Comparison of ENCODE assay signal across 29 mouse cellular contexts in genomic region chr11:62240631-62241261, GRCm38 (mm10). TPM values are rescaled to one million over a fixed set of nuclear protein-coding genes. Genes with fewer than 3 reads are reported as not detected.
DNase-seq lines count a peak whose midpoint lies in the region; ATAC-seq lines count a peak whose summit lies in the region.
"Had no signal": no experiment of that assay in that cellular context is flagged by ENCODE, and none has a peak within 500 bp of the region (broad histone marks: within the 10 kb centered on the region; RNA-seq: fewer than 3 reads in every experiment).

No protein-coding gene starts in this region.

- no peaks in the 10 kb centered on the region for H3K9me3 ChIP-seq in kidney, embryonic 14.5 days (ENCODE audit: control insufficient read depth, low read length)
- H3K9me3 ChIP-seq in intestine, embryonic 15.5 days: no peaks in the 10 kb centered on the region
- H3K9me3 ChIP-seq: forebrain, embryonic 15.5 days; heart, embryonic 15.5 days had no signal

- no peaks in the 10 kb centered on the region for H3K4me1 ChIP-seq in kidney, embryonic 14.5 days (ENCODE audit: control insufficient read depth, insufficient read depth, low read length)
- no peaks in the 10 kb centered on the region for H3K4me1 ChIP-seq in intestine, embryonic 15.5 days (replicated peaks)
- H3K4me1 ChIP-seq: embryonic facial prominence, embryonic 13.5 days; forebrain, embryonic 10.5 days; forebrain, embryonic 15.5 days; heart, embryonic 10.5 days; heart, embryonic 15.5 days had no signal

- H3K27me3 ChIP-seq in kidney, embryonic 14.5 days (ENCODE audit: control insufficient read depth, insufficient read depth, low read length): no peaks in the 10 kb centered on the region
- no peaks in the 10 kb centered on the region for H3K27me3 ChIP-seq in intestine, embryonic 15.5 days (replicated peaks)
- H3K27me3 ChIP-seq: embryonic facial prominence, embryonic 13.5 days; forebrain, embryonic 15.5 days had no signal

- intact Hi-C loops in gastrocnemius, postnatal 36 days (cut with DNase I): no loop called here

- no peak overlapping the region for H3K4me2 ChIP-seq in kidney, embryonic 14.5 days (replicated peaks; ENCODE audit: low read depth, low read length)
- H3K4me2 ChIP-seq in intestine, embryonic 15.5 days (replicated peaks): no peak overlapping the region
- H3K4me2 ChIP-seq: embryonic facial prominence, embryonic 13.5 days; forebrain, embryonic 15.5 days; heart, embryonic 15.5 days; liver, embryonic 13.5 days; lung, embryonic 14.5 days; midbrain, embryonic 11.5 days had no signal

- no peaks in the 10 kb centered on the region for H3K36me3 ChIP-seq in kidney, embryonic 14.5 days (ENCODE audit: control insufficient read depth, insufficient read depth, low read length)
- H3K36me3 ChIP-seq in intestine, embryonic 15.5 days: no peaks in the 10 kb centered on the region
- H3K36me3 ChIP-seq: embryonic facial prominence, embryonic 13.5 days; forebrain, embryonic 10.5 days; forebrain, embryonic 15.5 days; heart, embryonic 10.5 days; heart, embryonic 15.5 days; liver, embryonic 13.5 days had no signal

- no peak for ATAC-seq in kidney, embryonic 14.5 days (ENCODE audit: low FRiP score, low TSS enrichment)
- peak; percentile 55; the same call in 1 of the 2 replicates for ATAC-seq in intestine, embryonic 15.5 days
- ATAC-seq: activated CD4-positive, CD25-positive, alpha-beta regulatory T cell, adult 4 months; CD4-positive, CD25-positive, alpha-beta regulatory T cell, adult 4 months; forebrain, embryonic 15.5 days; hindbrain, embryonic 16.5 days; midbrain, embryonic 16.5 days had no signal

- WGBS in kidney, embryonic 14.5 days: 66% methylated on average over 12 of the region's 12 CpGs
- 63% methylated on average over 12 of the region's 12 CpGs for WGBS in intestine, embryonic 15.5 days

- H3K27ac ChIP-seq in kidney, embryonic 14.5 days (ENCODE audit: low read depth, low read length): no peak overlapping the region
- H3K27ac ChIP-seq in intestine, embryonic 15.5 days: no peak overlapping the region
- H3K27ac ChIP-seq: embryonic facial prominence, embryonic 13.5 days; forebrain, embryonic 10.5 days; forebrain, embryonic 15.5 days; gastrocnemius, adult 2 months; heart, embryonic 10.5 days; heart, embryonic 15.5 days; liver, embryonic 13.5 days had no signal

- DNase-seq in kidney, adult 8-10 months: peak; percentile 60 to 62
- DNase-seq in MEL-GATA-1-ER (ENCODE audit: extremely low read depth, low read depth): peak; percentile 48
- DNase-seq in kidney, postnatal 36 days: peak; percentile 66 to 68
- no peak for DNase-seq in cerebellum, adult 8-10 months
- DNase-seq in gastrocnemius, postnatal 36 days: no peak
- DNase-seq in adrenal gland, adult (ENCODE audit: inconsistent age in 2 of 2, low spot score in 1 of 2): no peak
- DNase-seq: adrenal gland, postnatal 10 days; cerebellum, adult 11 months; cerebellum, postnatal 10 days; gastrocnemius, adult 2 months; left cerebral cortex, postnatal 4 days; liver, embryonic 13.5 days; lung, embryonic 14.5 days; lung, postnatal 14 days; spleen, adult 18-20 months; thymus, adult 2 months; thymus, postnatal 36 days had no signal

- no peak overlapping the region for H3K4me3 ChIP-seq in kidney, embryonic 14.5 days (ENCODE audit: low read length)
- H3K4me3 ChIP-seq in intestine, embryonic 15.5 days (replicated peaks): no peak overlapping the region
- H3K4me3 ChIP-seq: embryonic facial prominence, embryonic 13.5 days; forebrain, embryonic 10.5 days; forebrain, embryonic 15.5 days; gastrocnemius, adult 2 months; heart, embryonic 10.5 days; heart, embryonic 15.5 days; liver, embryonic 13.5 days had no signal

- H3K9ac ChIP-seq in kidney, embryonic 14.5 days (ENCODE audit: low read depth, low read length): no peak overlapping the region
- no peak overlapping the region for H3K9ac ChIP-seq in intestine, embryonic 15.5 days
- H3K9ac ChIP-seq: embryonic facial prominence, embryonic 13.5 days; forebrain, embryonic 15.5 days; heart, embryonic 15.5 days; liver, embryonic 13.5 days; lung, embryonic 14.5 days had no signal

RNA-seq across cellular contexts. Expression of gene Adora2b, which starts 8.0 kb away (rescaled TPM):
- 0.97 and 2.0 TPM in 2 replicates for polyA plus RNA-seq in kidney, embryonic 14.5 days (2014; fragmentation: Nextera tagmentation; extraction: Ambion mirVana)
- polyA plus RNA-seq in intestine, embryonic 15.5 days (2015; fragmentation: Nextera tagmentation; extraction: Ambion mirVana): 6.9 and 7.0 TPM in 2 replicates
- under 1 TPM; 0.41 to 0.44 TPM for total RNA-seq in gastrocnemius, postnatal 36 days (2021)
- polyA plus RNA-seq: activated CD4-positive, CD25-positive, alpha-beta regulatory T cell, adult 4 months; CD4-positive, CD25-positive, alpha-beta regulatory T cell, adult 4 months had no signal

RNA-seq across cellular contexts. Expression of gene Zswim7, which starts 40.4 kb away (rescaled TPM):
- polyA plus RNA-seq in kidney, embryonic 14.5 days (2014; fragmentation: Nextera tagmentation; extraction: Ambion mirVana): 24.0 and 30.5 TPM in 2 replicates
- polyA plus RNA-seq in intestine, embryonic 15.5 days (2015; fragmentation: Nextera tagmentation; extraction: Ambion mirVana): 24.4 and 24.5 TPM in 2 replicates
- 10 to 100 TPM; 30.6 to 32.8 TPM for total RNA-seq in gastrocnemius, postnatal 36 days (2021)

RNA-seq across cellular contexts. Expression of gene Ttc19, which starts 40.5 kb away (rescaled TPM):
- 18.4 and 19.6 TPM in 2 replicates for polyA plus RNA-seq in kidney, embryonic 14.5 days (2014; fragmentation: Nextera tagmentation; extraction: Ambion mirVana)
- polyA plus RNA-seq in intestine, embryonic 15.5 days (2015; fragmentation: Nextera tagmentation; extraction: Ambion mirVana): 17.8 and 19.2 TPM in 2 replicates
- total RNA-seq in gastrocnemius, postnatal 36 days (2021): 10 to 100 TPM; 34.0 to 38.1 TPM

Comparison
In these comparisons a context has a peak if more than half of its experiments do, and no peak if none do; other contexts are left out.
1. DNase-seq: peak in kidney, adult 8-10 months (2 of 2), MEL-GATA-1-ER (single experiment) and kidney, postnatal 36 days (2 of 2); none in cerebellum, adult 8-10 months (single experiment), gastrocnemius, postnatal 36 days (0 of 2) and adrenal gland, adult (0 of 2).